Comparison of ENCODE assay signal across 8 mouse cellular contexts in genomic region chr15:102073559-102074069, GRCm38 (mm10). TPM values are rescaled to one million over a fixed set of nuclear protein-coding genes. Genes with fewer than 3 reads are reported as not detected.
DNase-seq lines count a peak whose midpoint lies in the region; ATAC-seq and TF ChIP-seq lines count a peak whose summit lies in the region.

Eif4b (plus strand) TSS chr15:102073773.

- peak within 1 kb of the TSS; percentile 89 to 92 for H3K4me3 ChIP-seq in ES-E14 (ENCODE audit: insufficient read depth in 1 of 2, low read depth in 1 of 2, low read length in 2 of 2, poor library complexity in 1 of 2, severe bottlenecking in 1 of 2)
- peak within 1 kb of the TSS; percentile 89 for H3K4me3 ChIP-seq in forebrain, embryonic 15.5 days
- peak within 1 kb of the TSS; percentile 99 for H3K4me3 ChIP-seq in lung, adult 2 months (replicated peaks; ENCODE audit: extremely low read depth, low read depth, low read length)

- intact Hi-C loops in heart, postnatal 25 days (cut with DNase I) = no loop called here

- H3K4me2 ChIP-seq in forebrain, embryonic 15.5 days (replicated peaks) = peak within 1 kb of the TSS; percentile 88

- H3K36me3 ChIP-seq in ES-E14 (ENCODE audit: control insufficient read depth, insufficient read depth, low read length, poor library complexity, severe bottlenecking) = peaks cover 3% of the 10 kb centered on the region
- no peaks in the 10 kb centered on the region for H3K36me3 ChIP-seq in forebrain, embryonic 15.5 days

- in situ Hi-C loops in ES-E14 (cut with MboI; ENCODE audit: low sequenced_read_pairs in 2 of 2, unreplicated experiment in 2 of 2) = no loop called here

- no peaks in the 10 kb centered on the region for H3K27me3 ChIP-seq in forebrain, embryonic 15.5 days

- peak; percentile 96 for ATAC-seq in forebrain, embryonic 15.5 days (replicated peaks)
- ATAC-seq in neutrophil, adult 5-6 weeks (ENCODE audit: extremely low read depth, insufficient number of reproducible peaks, low FRiP score, poor library complexity, severe bottlenecking) = peak; percentile 93

- no peak for TF ChIP-seq CTCF in lung, adult 2 months (IDR thresholded peaks at IDR 0.05; ENCODE audit: insufficient read depth, low read length)

- peak; percentile 99 for DNase-seq in ES-E14 (ENCODE audit: low read depth, low spot score)
- peak; percentile 99 for DNase-seq in cerebellum, adult 11-12 months
- DNase-seq in heart, postnatal 25 days (ENCODE audit: low spot score) = peak; percentile 99
- DNase-seq in layer of hippocampus, adult 18-20 months (ENCODE audit: low spot score in 2 of 2) = peak; percentile 98 to 99
- peak; percentile 98 for DNase-seq in lung, adult 2 months
- peak; percentile 98 for DNase-seq in thymus, adult 18-20 months

- no peaks in the 10 kb centered on the region for H3K9me3 ChIP-seq in ES-E14 (ENCODE audit: control insufficient read depth, insufficient read depth, low read depth, low read length)
- H3K9me3 ChIP-seq in forebrain, embryonic 15.5 days = no peaks in the 10 kb centered on the region

- peak within 1 kb of the TSS; percentile 98 for H3K9ac ChIP-seq in ES-E14 (ENCODE audit: insufficient read depth, low read depth, low read length, poor library complexity, severe bottlenecking)
- peak within 1 kb of the TSS; percentile 98 for H3K9ac ChIP-seq in forebrain, embryonic 15.5 days (replicated peaks)

- peak within 1 kb of the TSS; percentile 95 for H3K27ac ChIP-seq in ES-E14 (ENCODE audit: insufficient read depth, low read depth, low read length, poor library complexity, severe bottlenecking)
- peak within 1 kb of the TSS; percentile 92 for H3K27ac ChIP-seq in forebrain, embryonic 15.5 days (replicated peaks)

- peaks cover 2 to 3% of the 10 kb centered on the region in 2 experiments; a peak in 2 of 4 replicates for H3K4me1 ChIP-seq in ES-E14 (ENCODE audit: control insufficient read depth in 2 of 2, insufficient read depth in 2 of 2, low read length in 2 of 2, poor library complexity in 1 of 2)
- H3K4me1 ChIP-seq in forebrain, embryonic 15.5 days = peaks cover 27% of the 10 kb centered on the region
- peaks cover 9% of the 10 kb centered on the region for H3K4me1 ChIP-seq in lung, adult 2 months (ENCODE audit: control insufficient read depth, insufficient read depth, low read length)

- WGBS in forebrain, embryonic 15.5 days = under 1% methylated on average over 58 of the region's 58 CpGs
- WGBS in lung, adult 2 months = 1% methylated on average over 58 of the region's 58 CpGs

- peak; percentile 69; the same call in 1 of the 2 replicates for TF ChIP-seq POLR2A in lung, adult 2 months (IDR thresholded peaks at IDR 0.05; ENCODE audit: borderline replicate concordance, extremely low read depth, low read depth, low read length)

TF ChIP-seq in ES-E14, 5 proteins besides CTCF, POLR2A, EP300 and RAD21:
- TF ChIP-seq ZC3H11A (IDR thresholded peaks at IDR 0.05; ENCODE audit: borderline replicate concordance, low read depth, low read length) (no peak), ZNF384 (IDR thresholded peaks at IDR 0.05; ENCODE audit: low read depth, low read length) (no peak), HCFC1 (IDR thresholded peaks at IDR 0.05; ENCODE audit: borderline replicate concordance, insufficient read depth, low read length) (peak; percentile 2; the same call in 1 of the 2 replicates), CHD2 (IDR thresholded peaks at IDR 0.05; ENCODE audit: low read depth, low read length) (no peak), MAFK (IDR thresholded peaks at IDR 0.05; ENCODE audit: insufficient read depth, low read depth, low read length) (no peak)

RNA-seq across cellular contexts. Expression of gene Eif4b, which starts in this region (rescaled TPM):
- 361 and 417 TPM in 2 replicates for total RNA-seq in ES-E14 (2012; rRNA removed)
- 98.9 and 99.5 TPM in 2 replicates for polyA plus RNA-seq in forebrain, embryonic 15.5 days (2015; fragmentation: Nextera tagmentation; extraction: Ambion mirVana)
- 100 to 1,000 TPM; 131 to 144 TPM for total RNA-seq in heart, postnatal 25 days (2021)
- total RNA-seq in layer of hippocampus, adult 18-20 months (2021) = 100 to 1,000 TPM; 197 to 203 TPM
- polyA plus RNA-seq in lung, adult 2 months (2012; rRNA removed) = 47.3 and 87.1 TPM in 2 replicates
- total RNA-seq in neutrophil, adult 5-6 weeks (2017) = 186 and 190 TPM in 2 replicates

Comparison
In these comparisons a context has a peak if more than half of its experiments do, and no peak if none do; other contexts are left out.
1. Peak in every context shown above with its lines: DNase-seq, ATAC-seq, H3K4me3 ChIP-seq and H3K27ac ChIP-seq.